Mouse (Mus musculus): Measurements from ENCODE around the gene Necab3. TPM values are rescaled to one million over a fixed set of nuclear protein-coding genes. Genes with fewer than 3 reads are reported as not detected.

Necab3 gene
- total RNA-seq, 2 experiments from 2014 or later, result 0.09 to 3.1 TPM

- ATAC-seq (replicated peaks; ENCODE audit: low FRiP score, low TSS enrichment, poor library complexity, severe bottlenecking), result no peak
These were observed 8.9 kb downstream of the Necab3 start for GRCm38 (mm10) chr2:154549886-154550189.

GRCm38 (mm10) chr2:154549127-154549885, 9.4 kb downstream of the Necab3 start:
- no peak for ATAC-seq (replicated peaks; ENCODE audit: low FRiP score, low TSS enrichment, poor library complexity, severe bottlenecking)

DNA sequence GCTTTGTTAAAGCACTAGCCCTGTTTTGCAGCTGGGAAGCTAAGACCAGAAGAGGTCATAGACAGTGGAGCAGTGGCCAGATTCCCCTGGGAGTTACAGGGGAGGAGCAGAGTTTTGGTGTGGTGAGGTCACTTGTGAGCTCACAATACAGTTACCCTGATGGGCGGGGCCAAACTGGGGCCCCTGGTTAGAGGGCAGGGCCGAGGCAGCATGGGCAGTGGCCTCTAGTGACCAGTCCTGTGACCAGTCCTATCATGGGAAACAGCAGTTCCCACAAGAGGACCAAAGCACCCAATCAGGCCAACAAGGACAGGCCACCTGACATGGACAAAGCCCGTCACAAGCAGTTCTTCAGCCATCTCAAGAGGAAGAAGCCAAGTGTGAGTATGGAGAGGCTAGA, 10.0 kb downstream of the Necab3 start:
- ATAC-seq (replicated peaks; ENCODE audit: low FRiP score, low TSS enrichment, poor library complexity, severe bottlenecking), result no peak

- ATAC-seq (replicated peaks; ENCODE audit: low FRiP score, low TSS enrichment, poor library complexity, severe bottlenecking), result no peak
These were observed 12.0 kb downstream of the Necab3 start, which contains the start of gene 1700003F12Rik for GRCm38 (mm10) chr2:154546711-154547110. Gene 1700003F12Rik (plus strand): TSS chr2:154547085.

DNA sequence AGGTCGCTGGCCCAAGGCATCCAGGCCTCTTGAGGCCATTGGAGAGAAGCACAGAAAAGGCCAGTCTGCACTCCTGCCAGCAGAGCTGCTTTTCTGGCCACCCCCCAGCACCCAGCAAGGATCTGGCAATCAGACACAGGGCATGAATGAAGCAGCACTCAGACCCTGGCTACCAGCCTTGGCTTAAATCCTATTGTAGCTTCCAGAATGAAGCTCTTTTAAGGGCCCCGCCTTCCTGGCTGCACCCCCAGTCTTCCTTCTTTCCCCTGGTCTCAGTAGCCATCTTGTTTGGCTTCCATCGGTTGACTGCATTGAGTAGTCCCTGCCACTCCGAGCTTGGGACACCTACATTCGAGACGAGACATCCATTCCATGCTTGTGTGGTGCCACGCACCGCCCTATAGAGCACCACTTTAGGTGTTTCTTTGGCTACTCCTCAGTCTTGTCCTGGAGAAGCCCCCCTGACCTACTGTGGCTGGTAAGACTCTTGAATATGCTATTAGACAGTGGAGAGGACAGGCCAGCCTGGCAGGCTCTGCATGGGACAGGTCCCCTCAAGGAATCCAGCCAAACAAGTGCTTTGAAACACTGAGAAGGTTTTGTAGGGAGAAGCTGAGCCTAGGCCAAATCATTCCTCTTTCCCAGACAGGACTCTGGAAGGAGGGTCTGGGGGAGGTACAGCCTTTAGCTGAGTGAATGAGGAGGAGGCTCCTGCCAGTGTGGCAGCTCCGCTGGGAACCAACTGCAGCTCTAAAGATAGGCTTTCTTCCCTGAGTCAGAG, 14.9 kb downstream of the Necab3 start:
- no peak for ATAC-seq (replicated peaks; ENCODE audit: low FRiP score, low TSS enrichment, poor library complexity, severe bottlenecking)

GRCm38 (mm10) chr2:154541630-154542029, 17.1 kb downstream of the Necab3 start:
- no peak for ATAC-seq (replicated peaks; ENCODE audit: low FRiP score, low TSS enrichment, poor library complexity, severe bottlenecking)

DNA sequence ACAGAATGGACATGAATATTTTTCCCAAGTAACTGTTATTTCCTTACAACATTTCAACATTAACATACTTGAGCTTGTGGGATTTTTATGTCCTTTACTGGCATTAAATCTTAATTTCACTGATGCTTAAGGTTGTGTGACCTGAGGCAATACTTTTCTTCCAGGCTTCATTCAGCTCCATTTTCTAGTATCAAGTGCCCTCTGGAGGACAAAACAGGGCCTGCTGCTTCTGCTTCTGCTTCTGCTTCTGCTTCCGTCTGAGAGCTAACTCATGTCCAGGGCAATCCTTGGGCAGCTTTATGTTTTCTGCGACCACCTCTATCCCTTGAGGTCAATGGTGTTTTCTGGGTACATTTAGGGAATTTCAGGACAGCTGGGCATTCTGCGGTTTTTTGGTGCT, 19.0 kb downstream of the Necab3 start:
- no peak for ATAC-seq (replicated peaks; ENCODE audit: low FRiP score, low TSS enrichment, poor library complexity, severe bottlenecking)

DNA sequence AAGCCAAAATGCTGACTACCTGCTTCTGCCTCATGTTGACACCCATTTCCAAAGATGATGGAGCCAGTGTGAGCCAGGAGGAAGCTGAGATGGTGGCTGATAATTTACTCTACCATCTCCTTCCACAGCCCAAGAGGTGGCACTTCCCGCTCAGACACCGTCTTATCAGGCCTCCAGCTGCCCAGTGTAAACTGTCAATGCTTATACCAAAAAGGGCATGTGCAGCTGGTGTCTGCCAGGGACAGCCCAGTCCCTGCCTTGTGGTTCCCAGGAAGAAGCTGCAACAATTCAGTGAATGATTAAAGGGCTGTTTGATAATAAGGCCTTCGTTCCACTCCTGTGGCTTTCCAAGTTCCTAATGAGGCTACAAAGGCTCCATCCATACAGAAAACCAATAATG, 20.0 kb downstream of the Necab3 start:
- ATAC-seq (replicated peaks; ENCODE audit: low FRiP score, low TSS enrichment, poor library complexity, severe bottlenecking), result peak; percentile 91

- ATAC-seq (replicated peaks; ENCODE audit: low FRiP score, low TSS enrichment, poor library complexity, severe bottlenecking), result no peak
These were observed 20.4 kb downstream of the Necab3 start for GRCm38 (mm10) chr2:154538310-154538709.

DNA sequence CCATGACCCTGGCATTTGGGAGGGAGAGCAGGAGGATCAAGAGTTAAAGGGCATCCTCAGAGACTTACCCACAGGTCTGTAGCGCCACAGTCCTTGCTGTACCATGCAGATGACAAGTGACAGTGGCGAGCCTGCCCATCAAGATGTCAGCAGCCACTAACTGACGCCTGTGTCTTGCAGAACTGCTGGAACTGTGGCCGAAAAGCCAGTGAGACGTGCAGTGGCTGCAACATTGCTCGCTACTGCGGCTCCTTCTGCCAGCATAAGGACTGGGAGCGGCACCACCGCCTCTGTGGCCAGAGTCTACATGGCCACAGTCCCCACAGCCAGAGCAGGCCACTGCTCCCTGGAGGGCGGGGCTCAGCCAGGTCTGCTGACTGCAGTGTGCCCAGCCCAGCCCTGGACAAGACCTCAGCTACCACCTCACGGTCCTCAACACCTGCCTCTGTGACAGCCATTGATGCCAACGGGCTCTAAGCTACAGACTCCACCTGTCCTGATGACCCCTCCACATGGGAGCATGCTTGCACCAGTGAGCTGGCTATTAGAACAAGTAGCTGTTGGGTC, 23.9 kb downstream of the Necab3 start:
- no peak for ATAC-seq (replicated peaks; ENCODE audit: low FRiP score, low TSS enrichment, poor library complexity, severe bottlenecking)

DNA sequence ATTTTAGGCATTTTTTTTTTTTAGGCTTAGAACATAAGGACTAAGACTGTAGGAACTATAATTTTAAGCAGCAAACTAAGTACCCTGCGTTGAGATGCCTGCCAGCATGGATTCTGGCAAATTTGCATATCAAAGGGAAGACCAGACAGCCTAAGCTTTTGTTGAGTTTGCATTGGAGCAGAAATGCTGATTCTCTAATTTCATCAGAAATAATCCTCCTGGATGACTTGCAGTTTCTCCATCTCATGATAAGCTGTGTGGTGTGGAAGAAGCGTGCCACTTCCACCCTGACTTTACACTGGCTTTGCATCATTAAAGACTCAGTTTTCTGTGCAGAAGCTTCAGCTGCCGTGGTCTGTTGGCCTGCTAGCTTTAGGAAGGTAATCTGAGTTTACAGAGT, 25.8 kb downstream of the Necab3 start:
- ATAC-seq (replicated peaks; ENCODE audit: low FRiP score, low TSS enrichment, poor library complexity, severe bottlenecking), result peak; percentile 35; the same call in 1 of the 2 replicates

GRCm38 (mm10) chr2:154526531-154526930, 32.2 kb downstream of the Necab3 start:
- ATAC-seq (replicated peaks; ENCODE audit: low FRiP score, low TSS enrichment, poor library complexity, severe bottlenecking), result peak; percentile 66; the same call in 1 of the 2 replicates

DNA sequence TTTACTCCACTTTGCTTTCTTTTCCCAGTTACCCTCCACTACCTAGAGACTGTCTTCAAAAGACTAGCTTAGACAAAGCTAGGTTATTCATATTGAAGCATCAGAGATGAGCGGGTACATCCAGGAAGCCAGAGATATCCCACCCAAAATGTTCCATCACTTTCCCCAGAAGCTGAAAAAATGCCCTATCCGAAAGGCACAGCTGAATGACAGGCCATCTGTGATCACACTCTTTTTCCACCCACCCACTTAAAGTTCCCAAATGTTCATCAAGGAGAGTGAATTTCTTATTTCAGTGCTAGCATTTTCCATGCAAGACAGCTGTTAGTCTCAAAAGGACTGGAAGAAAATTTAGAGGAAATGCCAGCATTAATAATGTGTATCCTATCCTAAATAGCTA, 33.4 kb downstream of the Necab3 start:
- no peak for ATAC-seq (replicated peaks; ENCODE audit: low FRiP score, low TSS enrichment, poor library complexity, severe bottlenecking)

- ATAC-seq (replicated peaks; ENCODE audit: low FRiP score, low TSS enrichment, poor library complexity, severe bottlenecking), result no peak
These were observed 36.4 kb downstream of the Necab3 start for GRCm38 (mm10) chr2:154522334-154522733.

DNA sequence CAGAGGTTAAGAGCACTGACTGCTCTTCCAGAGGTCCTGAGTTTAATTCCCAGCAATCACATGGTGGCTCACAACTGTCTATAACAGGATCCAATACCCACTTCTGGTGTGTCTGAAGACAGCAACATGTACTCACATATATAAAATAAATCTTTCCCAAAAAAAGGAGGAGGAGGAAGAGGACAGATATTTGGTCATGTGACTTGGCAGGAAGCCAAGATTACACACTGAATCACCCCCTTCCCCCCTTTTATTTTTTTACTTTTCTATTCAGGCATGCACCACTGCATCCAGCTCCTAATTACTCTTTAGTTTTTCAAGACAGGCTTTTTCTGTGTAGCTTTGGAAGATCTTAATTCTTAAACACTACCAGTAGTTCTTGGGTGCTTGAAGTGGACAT, 37.2 kb downstream of the Necab3 start:
- ATAC-seq (replicated peaks; ENCODE audit: low FRiP score, low TSS enrichment, poor library complexity, severe bottlenecking), result no peak

- ATAC-seq (replicated peaks; ENCODE audit: low FRiP score, low TSS enrichment, poor library complexity, severe bottlenecking), result no peak
These were observed 41.3 kb downstream of the Necab3 start for GRCm38 (mm10) chr2:154517424-154517823.

DNA sequence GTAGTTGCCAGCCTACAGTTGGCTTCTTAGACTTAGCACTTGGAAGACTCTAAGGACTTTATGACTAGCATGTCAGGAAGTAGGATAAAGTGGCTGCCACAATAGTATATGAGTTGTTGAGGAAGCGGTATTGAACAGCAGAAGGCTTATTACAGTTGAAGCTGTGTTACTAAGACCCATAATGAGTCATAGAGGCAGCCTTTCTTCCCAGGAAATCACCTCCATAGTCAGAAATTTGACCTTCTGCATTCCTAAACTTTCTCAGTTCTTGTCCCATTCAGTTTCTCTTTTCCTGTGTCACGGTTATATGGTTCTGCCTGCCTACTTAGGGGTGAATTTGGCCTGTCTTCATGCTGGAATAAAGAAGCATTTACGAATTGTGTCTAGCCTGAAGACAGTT, 41.7 kb downstream of the Necab3 start:
- no peak for ATAC-seq (replicated peaks; ENCODE audit: low FRiP score, low TSS enrichment, poor library complexity, severe bottlenecking)

GRCm38 (mm10) chr2:154510141-154510540, 48.5 kb downstream of the Necab3 start:
- ATAC-seq (replicated peaks; ENCODE audit: low FRiP score, low TSS enrichment, poor library complexity, severe bottlenecking), result no peak

DNA sequence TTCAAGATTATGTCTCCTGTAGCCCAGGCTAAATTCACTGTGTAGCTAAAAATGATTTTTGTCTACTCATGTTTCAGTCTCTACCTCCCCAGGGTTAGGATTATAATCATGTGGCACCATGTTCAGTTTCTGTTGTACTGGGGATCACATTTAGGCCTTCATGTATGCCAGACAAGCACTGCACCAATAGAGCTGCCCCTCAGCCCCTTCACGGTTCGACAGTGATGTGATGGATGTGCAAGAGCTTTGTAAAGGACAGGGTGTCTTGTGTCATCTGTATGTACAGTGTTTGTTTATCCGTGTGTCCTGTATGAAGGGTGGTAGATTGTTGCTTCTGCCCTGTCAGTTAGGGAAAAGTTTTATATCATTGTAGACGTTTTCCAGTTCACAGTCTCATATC, 50.2 kb downstream of the Necab3 start:
- no peak for ATAC-seq (replicated peaks; ENCODE audit: low FRiP score, low TSS enrichment, poor library complexity, severe bottlenecking)

DNA sequence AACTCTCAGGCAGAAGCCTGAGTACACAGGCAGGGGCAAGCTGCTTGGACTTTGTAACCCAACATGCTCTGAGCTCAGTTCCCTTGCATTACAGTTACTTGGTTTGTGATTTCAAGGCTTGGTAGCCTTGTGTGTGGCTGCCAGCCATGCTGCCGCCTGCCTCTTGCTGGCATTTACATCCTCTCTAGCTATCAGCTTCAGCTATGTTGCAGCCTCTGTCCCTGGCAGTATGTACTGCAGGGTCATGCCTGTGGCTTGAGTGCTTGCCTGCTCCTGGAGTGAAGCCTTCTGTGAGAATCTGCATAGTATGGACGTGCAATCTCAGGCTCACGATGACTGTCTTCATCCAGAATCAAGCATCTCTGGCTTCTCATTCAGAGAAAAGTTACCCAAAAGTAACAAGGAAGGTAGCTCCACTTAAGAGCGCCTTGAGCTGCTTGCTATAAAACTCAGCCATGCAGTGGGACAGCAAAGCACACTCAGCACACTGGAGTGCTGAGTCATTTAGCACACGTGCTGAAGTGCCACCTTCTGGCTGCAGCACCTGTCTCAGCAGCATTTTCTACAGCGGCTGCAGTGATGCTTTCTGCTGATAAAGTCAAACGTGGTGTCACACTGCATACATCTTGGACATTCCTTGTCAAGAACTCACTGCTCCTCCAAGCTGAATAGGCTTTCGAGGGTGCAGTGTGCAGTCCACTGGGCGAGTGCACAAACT, 51.0 kb downstream of the Necab3 start:
- ATAC-seq (replicated peaks; ENCODE audit: low FRiP score, low TSS enrichment, poor library complexity, severe bottlenecking), result peak; percentile 88
